Mouse (Mus musculus) CH12.LX (cell line): ENCODE data around the gene Cfap161. TPM values are rescaled to one million over a fixed set of nuclear protein-coding genes. Genes with fewer than 3 reads are reported as not detected.

Experiments used
- DNase-seq: peaks from one replicate; pipeline ENCODE4 v3.0.0-alpha.2; 2013; ENCODE audit errors: extremely low read depth
- H3K27ac ChIP-seq: 2 replicates; pipeline ENCODE4 v1.5.1; 2012; ENCODE audit warnings: low read depth, mild to moderate bottlenecking, control low read depth, moderate library complexity; ENCODE audit not compliant: insufficient read depth
- H3K27me3 ChIP-seq: replicated peaks from 2 replicates; pipeline ENCODE3; 2012; ENCODE audit warnings: inconsistent platforms
- H3K36me3 ChIP-seq, 2 experiments: replicated peaks in 1 of 2; 2 replicates each; pipeline versions ENCODE3 to v1.6.1; 2012; ENCODE audit warnings: inconsistent platforms in 1 of 2, low read length in 1 of 2, mild to moderate bottlenecking in 1 of 2, mixed read lengths in 1 of 2, moderate library complexity in 1 of 2; ENCODE audit not compliant: control insufficient read depth in 1 of 2, insufficient read depth in 1 of 2
- H3K4me1 ChIP-seq, 2 experiments: 2 replicates each; pipeline ENCODE4 v1.6.1; 2012; ENCODE audit warnings: inconsistent platforms in 1 of 2, moderate library complexity in 1 of 2; ENCODE audit not compliant: insufficient read depth in 2 of 2, control insufficient read depth in 1 of 2
- H3K4me2 ChIP-seq: 2 replicates; pipeline ENCODE4 v1.6.1; 2012; ENCODE audit warnings: low read depth, mild to moderate bottlenecking, control low read depth; ENCODE audit not compliant: poor library complexity, insufficient read depth, severe bottlenecking
- H3K4me3 ChIP-seq, 3 experiments: fragments of 150-350 bp in 1 of 3; sonication (generic) in 1 of 3; replicated peaks in 1 of 3; 2 replicates each; pipeline versions ENCODE3 to v1.5.1; 2011 to 2012; ENCODE audit warnings: low read depth in 2 of 3, low read length in 2 of 3, mild to moderate bottlenecking in 2 of 3, moderate library complexity in 2 of 3, control low read depth in 1 of 3, improper control_type of control experiment in 1 of 3, inconsistent platforms in 1 of 3, mixed read lengths in 1 of 3; ENCODE audit not compliant: poor library complexity in 1 of 3
- H3K79me2 ChIP-seq: replicated peaks from 2 replicates; pipeline ENCODE4 v1.6.1; 2012; ENCODE audit warnings: mild to moderate bottlenecking, moderate library complexity; ENCODE audit not compliant: control insufficient read depth, poor library complexity, insufficient read depth, severe bottlenecking; ENCODE audit errors: extremely low read depth
- H3K9ac ChIP-seq: 2 replicates; pipeline ENCODE4 v1.6.1; 2012; ENCODE audit warnings: low read depth, mild to moderate bottlenecking, control low read depth, moderate library complexity; ENCODE audit not compliant: insufficient read depth
- H3K9me3 ChIP-seq: replicated peaks from 2 replicates; pipeline ENCODE3; 2012; ENCODE audit warnings: low read length, inconsistent platforms, mixed read lengths
- BHLHE40 ChIP-seq: IDR thresholded peaks from 2 replicates; pipeline ENCODE4 v1.6.1; 2011; ENCODE audit warnings: mild to moderate bottlenecking, low read depth, low read length, improper control_type of control experiment
- CHD1 ChIP-seq: IDR thresholded peaks from 2 replicates; pipeline ENCODE4 v1.6.1; 2012; ENCODE audit warnings: low read depth, low read length, improper control_type of control experiment, inconsistent platforms
- CTCF ChIP-seq, 2 experiments: IDR thresholded peaks in 1 of 2; conservative IDR thresholded peaks in 1 of 2; 2 replicates each; pipeline ENCODE4 v1.5.1; 2011 to 2012; ENCODE audit warnings: low read depth in 2 of 2, low read length in 2 of 2, improper control_type of control experiment in 1 of 2, inconsistent platforms in 1 of 2, mild to moderate bottlenecking in 1 of 2, moderate library complexity in 1 of 2
- E2F4 ChIP-seq: IDR thresholded peaks from 2 replicates; pipeline ENCODE4 v1.6.1; 2011; ENCODE audit warnings: low read depth, low read length, improper control_type of control experiment; ENCODE audit not compliant: insufficient replicate concordance
- ELF1 ChIP-seq: IDR thresholded peaks from 2 replicates; pipeline ENCODE4 v1.6.1; 2014; ENCODE audit warnings: low read depth, mild to moderate bottlenecking, inconsistent platforms, low read length, improper control_type of control experiment
- ETS1 ChIP-seq: conservative IDR thresholded peaks from 2 replicates; pipeline ENCODE4 v1.6.1; 2012; ENCODE audit warnings: low read depth, mild to moderate bottlenecking, inconsistent platforms, low read length, improper control_type of control experiment, moderate library complexity
- GABPA ChIP-seq: IDR thresholded peaks from 2 replicates; pipeline ENCODE4 v1.6.1; 2012; ENCODE audit warnings: low read depth, low read length, improper control_type of control experiment, inconsistent platforms; ENCODE audit not compliant: insufficient replicate concordance
- IRF4 ChIP-seq: IDR thresholded peaks from 2 replicates; pipeline ENCODE4 v1.6.1; 2014; ENCODE audit warnings: low read depth, mild to moderate bottlenecking, inconsistent platforms, low read length, improper control_type of control experiment
- JUN ChIP-seq: IDR thresholded peaks from 2 replicates; pipeline ENCODE4 v1.6.1; 2011; ENCODE audit warnings: low read depth, mild to moderate bottlenecking, low read length, improper control_type of control experiment, moderate library complexity; ENCODE audit not compliant: insufficient read depth
- KAT2A ChIP-seq: IDR thresholded peaks from 2 replicates; pipeline ENCODE4 v1.6.1; 2012; ENCODE audit warnings: low read length, improper control_type of control experiment, inconsistent platforms; ENCODE audit not compliant: insufficient replicate concordance
- MAX ChIP-seq: IDR thresholded peaks from 2 replicates; pipeline ENCODE4 v1.6.1; 2011; ENCODE audit warnings: low read length, improper control_type of control experiment
- MAZ ChIP-seq: IDR thresholded peaks from 2 replicates; pipeline ENCODE4 v1.6.1; 2012; ENCODE audit warnings: low read depth, mild to moderate bottlenecking, inconsistent platforms, low read length, improper control_type of control experiment, moderate library complexity
- MEF2A ChIP-seq: IDR thresholded peaks from 2 replicates; pipeline ENCODE4 v1.6.1; 2014; ENCODE audit warnings: low read depth, mild to moderate bottlenecking, inconsistent platforms, low read length, improper control_type of control experiment, borderline replicate concordance
- MXI1 ChIP-seq: IDR thresholded peaks from 2 replicates; pipeline ENCODE4 v1.6.1; 2011; ENCODE audit warnings: mild to moderate bottlenecking, low read depth, low read length, improper control_type of control experiment
- NELFE ChIP-seq: IDR thresholded peaks from 2 replicates; pipeline ENCODE4 v1.6.1; 2011; ENCODE audit warnings: low read depth, low read length, improper control_type of control experiment
- NRF1 ChIP-seq: IDR thresholded peaks from 2 replicates; pipeline ENCODE4 v1.6.1; 2014; ENCODE audit warnings: low read depth, mild to moderate bottlenecking, inconsistent platforms, low read length, improper control_type of control experiment, moderate library complexity
- POLR2A ChIP-seq: IDR thresholded peaks from 2 replicates; pipeline ENCODE4 v1.6.1; 2011; ENCODE audit warnings: low read depth, mild to moderate bottlenecking, improper control_type of control experiment, low read length
- POLR2AphosphoS2 ChIP-seq: IDR thresholded peaks from 2 replicates; pipeline ENCODE4 v1.6.1; 2011; ENCODE audit warnings: low read depth, low read length, improper control_type of control experiment
- RAD21 ChIP-seq: IDR thresholded peaks from 2 replicates; pipeline ENCODE4 v1.6.1; 2011; ENCODE audit warnings: low read depth, mild to moderate bottlenecking, low read length, improper control_type of control experiment, moderate library complexity
- RCOR1 ChIP-seq: conservative IDR thresholded peaks from 2 replicates; pipeline ENCODE4 v1.6.1; 2012; ENCODE audit warnings: low read depth, mild to moderate bottlenecking, inconsistent platforms, low read length, improper control_type of control experiment
- SIN3A ChIP-seq: IDR thresholded peaks from 2 replicates; pipeline ENCODE4 v1.6.1; 2012; ENCODE audit warnings: low read length, improper control_type of control experiment, inconsistent platforms
- SMC3 ChIP-seq: IDR thresholded peaks from 2 replicates; pipeline ENCODE4 v1.6.1; 2011; ENCODE audit warnings: low read depth, low read length, improper control_type of control experiment
- TBP ChIP-seq: conservative IDR thresholded peaks from 2 replicates; pipeline ENCODE4 v1.6.1; 2011; ENCODE audit warnings: low read depth, low read length, improper control_type of control experiment
- UBTF ChIP-seq: IDR thresholded peaks from 2 replicates; pipeline ENCODE4 v1.6.1; 2012; ENCODE audit warnings: low read depth, mild to moderate bottlenecking, inconsistent platforms, low read length, improper control_type of control experiment, moderate library complexity
- USF1 ChIP-seq: IDR thresholded peaks from 2 replicates; pipeline ENCODE4 v1.6.1; 2014; ENCODE audit warnings: low read depth, mild to moderate bottlenecking, inconsistent platforms, low read length, improper control_type of control experiment
- ZC3H11A ChIP-seq: IDR thresholded peaks from 2 replicates; pipeline ENCODE4 v1.6.1; 2012; ENCODE audit warnings: low read depth, mild to moderate bottlenecking, inconsistent platforms, low read length, improper control_type of control experiment
- ZKSCAN1 ChIP-seq: IDR thresholded peaks from 2 replicates; pipeline ENCODE4 v1.6.1; 2012; ENCODE audit warnings: low read depth, inconsistent platforms, low read length, improper control_type of control experiment, borderline replicate concordance
- ZMIZ1 ChIP-seq: IDR thresholded peaks from 2 replicates; pipeline ENCODE4 v1.6.1; 2012; ENCODE audit warnings: low read depth, mild to moderate bottlenecking, inconsistent platforms, low read length, improper control_type of control experiment
- ZNF384 ChIP-seq: IDR thresholded peaks from 2 replicates; pipeline ENCODE4 v1.6.1; 2012; ENCODE audit warnings: low read depth, low read length, improper control_type of control experiment, inconsistent platforms
- dilution Hi-C: fragments of 300-500 bp; cut with MboI; formaldehyde crosslinking; loops from 2 replicates; pipeline ENCODE4 v1.14.3; 2020; ENCODE audit warnings: low sequenced_read_pairs; ENCODE audit not compliant: extremely low pct_unique_long_range_greater_than_20kb, extremely low pct_ligation_motif_present
- in situ Hi-C: fragments of 300-500 bp; cut with MboI; formaldehyde crosslinking; loops from 3 replicates; pipeline ENCODE4 v1.14.3; 2019; ENCODE audit warnings: low sequenced_read_pairs, low pct_ligation_motif_present, low pct_unique_long_range_greater_than_20kb, mixed read lengths
- polyA plus RNA-seq: library from polyadenylated mRNA; unstranded; fragments of >175 nt; gene quantifications from 2 replicates; pipeline ENCODE4 v1.2.1, GENCODE M21; 2012; ENCODE audit warnings: low read depth; ENCODE audit not compliant: insufficient read length
- total RNA-seq, 2 experiments: library from RNA; depleted of rRNA; stranded (reverse); fragments of 300-350 nt in 1 of 2; fragments of >200 nt in 1 of 2; gene quantifications; 2 replicates each; pipeline ENCODE4 v1.2.3; 2012 to 2014

The Cfap161 gene
- total and polyA plus RNA-seq, 3 experiments = 0.08 to 0.42 (median 0.17) TPM

- no peak overlapping the region for H3K27ac ChIP-seq
- no peaks in the 10 kb centered on the region for H3K79me2 ChIP-seq
- no peak overlapping the region for H3K4me2 ChIP-seq
- no peak for DNase-seq
- no peaks in the 10 kb centered on the region for H3K27me3 ChIP-seq
- no peak overlapping the region for H3K4me3 ChIP-seq
- H3K4me1 ChIP-seq = peaks cover 11 to 23% of the 10 kb centered on the region in 2 experiments; a peak in 3 of 4 replicates
- H3K9ac ChIP-seq = no peak overlapping the region
- no peak for TF ChIP-seq E2F4
- no peak for TF ChIP-seq IRF4
- TF ChIP-seq MAX = no peak
- no peak for TF ChIP-seq TBP
- no peak for TF ChIP-seq RAD21
- no peak for TF ChIP-seq ZNF384
- no peak for TF ChIP-seq RCOR1
- no peak for TF ChIP-seq KAT2A
- no peak for TF ChIP-seq NRF1
- TF ChIP-seq ELF1 = no peak
- no peak for TF ChIP-seq MEF2A
- no peak for TF ChIP-seq BHLHE40
- no peak for TF ChIP-seq POLR2AphosphoS2
- no peak for TF ChIP-seq SMC3
- TF ChIP-seq MXI1 = no peak
- no peak for TF ChIP-seq ZKSCAN1
- TF ChIP-seq CHD1 = no peak
- TF ChIP-seq CTCF (conservative IDR thresholded peaks at IDR 0.05 in 1 of 2, IDR thresholded peaks at IDR 0.05 in 1 of 2; ENCODE audit: low read depth in 2 of 2, low read length in 2 of 2) = no peak
- dilution Hi-C loops = no loop called here
- in situ Hi-C loops = no loop called here
- no peaks in the 10 kb centered on the region for H3K36me3 ChIP-seq
- H3K9me3 ChIP-seq = no peaks in the 10 kb centered on the region
Measured at GRCm38 (mm10) chr7:83746107-83746687, 48.5 kb downstream of the Cfap161 start.

GRCm38 (mm10) chr7:83745413-83746106, 49.1 kb downstream of the Cfap161 start, which contains the start of gene Il16:
Gene Il16 (minus strand): TSS chr7:83745726.
- Histone ChIP-seq H3K9ac (no peak within 1 kb of the TSS), H3K27ac (no peak within 1 kb of the TSS), H3K9me3 (no peaks in the 10 kb centered on the region), H3K79me2 (no peaks in the 10 kb centered on the region), H3K4me1 (peaks cover 11 to 23% of the 10 kb centered on the region in 2 experiments; a peak in 3 of 4 replicates), H3K27me3 (no peaks in the 10 kb centered on the region), H3K4me2 (no peak within 1 kb of the TSS), H3K4me3 (no peak within 1 kb of the TSS), H3K36me3 (no peaks in the 10 kb centered on the region)
- DNase-seq = no peak
- dilution Hi-C loops = no loop called here
- in situ Hi-C loops = no loop called here
- TF ChIP-seq USF1 (no peak), UBTF (no peak), CHD1 (no peak), KAT2A (no peak), MAX (no peak), ETS1 (no peak), SIN3A (no peak), ZC3H11A (no peak), MAZ (no peak), POLR2A (no peak), JUN (no peak), IRF4 (no peak), BHLHE40 (no peak), RCOR1 (no peak), GABPA (no peak), ZMIZ1 (no peak), CTCF (conservative IDR thresholded peaks at IDR 0.05 in 1 of 2, IDR thresholded peaks at IDR 0.05 in 1 of 2; ENCODE audit: low read depth in 2 of 2, low read length in 2 of 2) (no peak), NRF1 (no peak), NELFE (no peak), MEF2A (no peak)
